Mouse (Mus musculus) ovary, postnatal 10 days (tissue): ENCODE results near the gene Zfp661.

ENCODE experiments used
- DNase-seq: peaks from one replicate; pipeline ENCODE4 v3.0.0; 2022; ENCODE audit warnings: low spot score

The Zfp661 gene

GRCm38 (mm10) chr2:127550446-127550845, 36.4 kb downstream of the Zfp661 start:
- DNase-seq: no peak

- no peak for DNase-seq
Measured at GRCm38 (mm10) chr2:127549711-127550110, 37.2 kb downstream of the Zfp661 start.

GRCm38 (mm10) chr2:127548342-127549074, 38.4 kb downstream of the Zfp661 start:
- no peak for DNase-seq

- no peak for DNase-seq
Measured at GRCm38 (mm10) chr2:127541697-127542096, 45.2 kb downstream of the Zfp661 start.

- no peak for DNase-seq
Measured at GRCm38 (mm10) chr2:127541185-127541584, 45.7 kb downstream of the Zfp661 start, which contains the start of gene Prom2. Prom2 (minus strand) TSS chr2:127541467.

- no peak for DNase-seq
Measured at GRCm38 (mm10) chr2:127539494-127539893, 47.4 kb downstream of the Zfp661 start.

- no peak for DNase-seq
Measured at GRCm38 (mm10) chr2:127537548-127537947, 49.3 kb downstream of the Zfp661 start.

- DNase-seq: no peak
Measured at GRCm38 (mm10) chr2:127535363-127535762, 51.5 kb downstream of the Zfp661 start.

GRCm38 (mm10) chr2:127532379-127532778, 54.5 kb downstream of the Zfp661 start:
- no peak for DNase-seq

GRCm38 (mm10) chr2:127531592-127531991, 55.3 kb downstream of the Zfp661 start:
- no peak for DNase-seq

- no peak for DNase-seq
Measured at GRCm38 (mm10) chr2:127530418-127530817, 56.5 kb downstream of the Zfp661 start.

GRCm38 (mm10) chr2:127525004-127525775, 61.7 kb downstream of the Zfp661 start:
- no peak for DNase-seq
